Mouse (Mus musculus) hindbrain, postnatal 0 days (tissue): ENCODE results near the gene Smap2. TPM values are rescaled to one million over a fixed set of nuclear protein-coding genes. Genes with fewer than 3 reads are reported as not detected.
"Not testable (repeated sequence)": the region's sequence is repeated elsewhere in the genome, so short reads cannot be mapped to it uniquely, and the experiment has no call there.

Source experiments
- ATAC-seq: fragments of 200-750 bp; cut with Nextera tagmentation; 2 replicates; pipeline ENCODE4 v1.8.0; 2017; ENCODE audit warnings: mild to moderate bottlenecking, moderate TSS enrichment, moderate library complexity
- DNase-seq: peaks from one replicate; pipeline ENCODE4 v3.0.0-alpha.2; 2015; ENCODE audit warnings: low spot score
- H3K27ac ChIP-seq: fragments of 300-500 bp; sonication (generic); 2 replicates; pipeline ENCODE4 v1.5.1; 2014; ENCODE audit warnings: mild to moderate bottlenecking
- H3K27me3 ChIP-seq: fragments of 300-500 bp; sonication (generic); 2 replicates; pipeline ENCODE4 v1.6.1; 2014; ENCODE audit warnings: low read length, mixed read lengths; ENCODE audit not compliant: insufficient read depth
- H3K36me3 ChIP-seq: fragments of 300-500 bp; sonication (generic); 2 replicates; pipeline ENCODE4 v1.6.1; 2014; ENCODE audit warnings: low read length, mixed read lengths; ENCODE audit not compliant: insufficient read depth
- H3K4me1 ChIP-seq: fragments of 300-500 bp; sonication (generic); 2 replicates; pipeline ENCODE4 v1.6.1; 2014; ENCODE audit warnings: antibody characterized with exemption, low read length, mixed read lengths; ENCODE audit not compliant: insufficient read depth
- H3K4me2 ChIP-seq: fragments of 300-500 bp; sonication (generic); 2 replicates; pipeline ENCODE4 v1.6.1; 2014; ENCODE audit warnings: low read depth, mild to moderate bottlenecking, low read length, moderate library complexity, mixed read lengths
- H3K4me3 ChIP-seq: fragments of 300-500 bp; sonication (generic); 2 replicates; pipeline ENCODE4 v1.5.1; 2014; ENCODE audit warnings: low read length
- H3K9ac ChIP-seq: fragments of 300-500 bp; sonication (generic); replicated peaks from 2 replicates; pipeline ENCODE4 v1.6.1; 2014; ENCODE audit warnings: mild to moderate bottlenecking, low read length, moderate library complexity, mixed read lengths
- H3K9me3 ChIP-seq: fragments of 300-500 bp; sonication (generic); 2 replicates; pipeline ENCODE4 v1.6.1; 2016; ENCODE audit warnings: low read length, mixed read lengths
- CTCF ChIP-seq: IDR thresholded peaks from 2 replicates; pipeline ENCODE4 v1.5.1; 2016; ENCODE audit warnings: antibody characterized with exemption, control low read depth, low read depth
- WGBS: fragments of 180-500 bp; shearing (Covaris S2); extraction: QIAGEN DNeasy Blood & Tissue Kit; methylation state at CpG from one replicate; pipeline ENCODE4 v1.1.7; 2014; 5-methylcytosine and 5-hydroxymethylcytosine counted together
- polyA plus RNA-seq: library from polyadenylated mRNA; unstranded; fragments of >200 nt; fragmentation: Nextera tagmentation; extraction: Ambion mirVana; gene quantifications from 2 replicates; pipeline ENCODE4 v1.2.1, GENCODE M21; 2015
- total RNA-seq: library from RNA; depleted of rRNA; stranded (reverse); fragments of >200 nt; gene quantifications from 2 replicates; pipeline ENCODE4 v1.2.3, GENCODE M21; 2014; rRNA removed

Smap2 gene
- 78.4 and 79.8 TPM in 2 replicates for total RNA-seq
- polyA plus RNA-seq = 37.4 and 42.0 TPM in 2 replicates

- DNase-seq (peak; percentile 99), ATAC-seq (peak; percentile 97)
- H3K9me3 ChIP-seq = no peaks in the 10 kb centered on the region
- peak within 1 kb of the TSS; percentile 72 for H3K4me2 ChIP-seq
- H3K4me3 ChIP-seq = peak within 1 kb of the TSS; percentile 89
- 3% methylated on average over 36 of the region's 48 CpGs for WGBS
- H3K27ac ChIP-seq = peak within 1 kb of the TSS; percentile 77
- peaks cover 17% of the 10 kb centered on the region; the same call in 1 of the 2 replicates for H3K4me1 ChIP-seq
- TF ChIP-seq CTCF = peak; percentile 65
- H3K36me3 ChIP-seq = no peaks in the 10 kb centered on the region
- H3K27me3 ChIP-seq = no peaks in the 10 kb centered on the region
- peak within 1 kb of the TSS; percentile 83 for H3K9ac ChIP-seq
Measured at GRCm38 (mm10) chr4:121016928-121017657, at the start of gene Smap2. Gene Smap2 (minus strand): TSS chr4:121017247.

- H3K27ac ChIP-seq = no peak overlapping the region
- peaks cover 12% of the 10 kb centered on the region; the same call in 1 of the 2 replicates for H3K36me3 ChIP-seq
- H3K9me3 ChIP-seq = no peaks in the 10 kb centered on the region
- DNase-seq (no peak), ATAC-seq (no peak)
- no peak overlapping the region for H3K9ac ChIP-seq
- H3K4me1 ChIP-seq = no peaks in the 10 kb centered on the region
- no peak overlapping the region for H3K4me2 ChIP-seq
- H3K4me3 ChIP-seq = no peak overlapping the region
- H3K27me3 ChIP-seq = no peaks in the 10 kb centered on the region
- WGBS = 81% methylated on average over 2 of the region's 2 CpGs
- TF ChIP-seq CTCF = no peak
Measured at GRCm38 (mm10) chr4:121065336-121065735, 48.3 kb upstream of the Smap2 start.

- not testable (repeated sequence) for H3K9me3 ChIP-seq, H3K36me3 ChIP-seq, H3K27ac ChIP-seq, ATAC-seq, DNase-seq, H3K4me1 ChIP-seq, H3K9ac ChIP-seq, H3K4me3 ChIP-seq, H3K27me3 ChIP-seq, H3K4me2 ChIP-seq
- WGBS = 86% methylated on average over 10 of the region's 10 CpGs
Measured at GRCm38 (mm10) chr4:121059218-121059617, 42.2 kb upstream of the Smap2 start.

- DNase-seq = no peak
- no peak overlapping the region for H3K4me3 ChIP-seq
- H3K9me3 ChIP-seq = no peaks in the 10 kb centered on the region
- no peaks in the 10 kb centered on the region for H3K4me1 ChIP-seq
- peaks cover 7% of the 10 kb centered on the region; the same call in 1 of the 2 replicates for H3K36me3 ChIP-seq
- no peak for TF ChIP-seq CTCF
- no peak overlapping the region for H3K4me2 ChIP-seq
- no peaks in the 10 kb centered on the region for H3K27me3 ChIP-seq
- no peak overlapping the region for H3K27ac ChIP-seq
- H3K9ac ChIP-seq = no peak overlapping the region
- no peak for ATAC-seq
- WGBS = 51% methylated on average over 2 of the region's 2 CpGs
Measured at GRCm38 (mm10) chr4:121057032-121057431, 40.0 kb upstream of the Smap2 start.

DNA sequence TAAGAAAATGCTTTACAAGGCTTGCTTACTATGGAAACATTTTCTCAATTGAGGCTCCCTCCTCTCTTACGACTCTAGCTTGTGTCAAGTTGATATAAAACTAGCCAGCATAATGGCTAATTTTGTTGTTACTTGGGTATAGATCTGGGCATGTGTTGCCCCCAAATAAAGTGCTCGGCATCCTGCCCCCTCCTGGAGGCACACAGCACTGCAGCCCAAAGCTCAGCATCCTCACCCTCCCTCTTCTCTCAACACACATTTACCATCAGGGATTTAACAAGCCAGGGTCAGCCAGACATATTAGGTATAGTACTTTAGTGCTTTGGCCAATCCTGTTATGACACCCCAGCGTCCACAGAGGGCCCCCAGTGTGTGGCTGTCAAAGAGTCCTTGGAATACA, 39.3 kb upstream of the Smap2 start:
- ATAC-seq (no peak), DNase-seq (no peak)
- Histone ChIP-seq H3K9ac (no peak overlapping the region), H3K4me2 (no peak overlapping the region), H3K27ac (no peak overlapping the region), H3K4me3 (no peak overlapping the region), H3K27me3 (no peaks in the 10 kb centered on the region), H3K4me1 (no peaks in the 10 kb centered on the region), H3K9me3 (no peaks in the 10 kb centered on the region), H3K36me3 (peaks cover 7% of the 10 kb centered on the region; the same call in 1 of the 2 replicates)
- TF ChIP-seq CTCF = peak; percentile 65
- WGBS = 47% methylated on average over 3 of the region's 3 CpGs

DNA sequence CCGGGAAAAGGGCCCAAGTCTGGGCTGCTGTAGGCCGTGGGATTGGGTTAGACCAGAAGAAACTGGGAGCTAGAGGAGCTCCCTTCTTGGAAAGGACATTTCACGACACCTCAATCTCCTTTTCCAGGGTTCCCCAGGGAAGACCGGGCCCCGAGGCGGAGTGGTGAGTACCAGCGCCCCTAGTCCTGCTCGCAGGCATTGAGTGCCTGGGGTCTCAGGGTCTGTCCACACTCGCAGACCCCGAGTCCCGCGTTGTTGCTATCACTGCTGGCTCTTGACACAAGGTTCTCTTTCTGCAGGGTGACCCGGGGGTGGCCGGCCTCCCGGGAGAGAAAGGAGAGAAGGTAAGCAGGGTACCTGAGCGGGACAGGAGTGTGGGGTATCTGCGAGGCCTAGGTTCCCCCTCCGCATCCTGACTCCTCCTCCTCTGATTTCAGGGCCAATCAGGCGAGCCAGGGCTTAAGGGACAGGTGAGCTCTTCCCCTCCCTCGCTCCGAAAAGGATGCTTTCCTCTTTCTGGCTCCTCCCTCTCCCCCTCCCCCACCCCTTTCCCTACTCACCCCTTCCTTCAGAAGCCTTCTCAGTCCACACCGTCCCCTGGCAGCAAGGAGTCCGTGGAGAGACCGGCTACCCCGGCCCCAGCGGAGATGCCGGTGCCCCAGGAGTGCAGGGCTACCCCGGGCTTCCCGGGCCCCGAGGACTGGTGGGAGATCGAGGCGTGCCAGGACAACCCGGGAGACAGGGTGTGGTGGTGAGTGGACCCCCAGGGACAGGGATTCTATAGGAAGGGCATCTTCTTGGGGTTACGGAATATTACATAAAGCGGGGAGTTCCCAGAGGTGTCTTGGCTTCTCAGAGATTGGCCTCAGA, 35.6 kb upstream of the Smap2 start:
- no peak for TF ChIP-seq CTCF
- H3K4me1 ChIP-seq = no peaks in the 10 kb centered on the region
- no peak overlapping the region for H3K27ac ChIP-seq
- H3K9me3 ChIP-seq = no peaks in the 10 kb centered on the region
- WGBS = 17% methylated on average over 35 of the region's 35 CpGs
- 0 out of 2 replicates have a peak overlapping the region, but pooled peaks have one; percentile 21 for H3K9ac ChIP-seq
- DNase-seq (peak; percentile 59), ATAC-seq (peak; percentile 82)
- H3K27me3 ChIP-seq = no peaks in the 10 kb centered on the region
- H3K4me2 ChIP-seq = peak overlapping the region; percentile 49
- peak overlapping the region; percentile 29 for H3K4me3 ChIP-seq
- H3K36me3 ChIP-seq = no peaks in the 10 kb centered on the region
